Mouse (Mus musculus): Measurements from ENCODE around the gene Pilrb2.
"Not testable (repeated sequence)": the region's sequence is repeated elsewhere in the genome, so short reads cannot be mapped to it uniquely, and the experiment has no call there.

- not testable (repeated sequence) for TF ChIP-seq EP300, CTCF (IDR thresholded peaks at IDR 0.05; ENCODE audit: low read depth)
These were observed 16.7 kb downstream of the Pilrb2 start for GRCm38 (mm10) chr5:137854907-137855306.

Data from liver, postnatal 0 days (tissue).